Mouse (Mus musculus): ENCODE measurements around the gene Slc35c2.

DNA sequence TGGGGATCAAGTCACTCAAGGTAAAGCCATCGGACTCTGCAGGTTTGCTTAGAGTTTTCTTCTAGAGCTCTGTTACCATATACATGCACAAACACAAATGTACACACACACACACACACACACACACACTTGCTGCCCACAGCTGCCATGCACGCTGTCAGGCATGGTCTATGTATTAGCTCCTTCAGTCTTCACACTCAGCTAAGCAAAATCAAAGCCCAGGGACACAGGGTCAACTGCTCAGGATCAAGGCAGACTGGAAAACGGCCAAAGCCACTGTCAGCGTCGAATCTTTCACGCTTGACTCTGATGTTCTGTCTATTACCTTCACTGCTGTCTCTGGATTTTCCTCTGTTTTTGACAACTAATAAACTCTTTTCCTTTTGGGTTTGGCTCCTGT lies 13.2 kb upstream of the Slc35c2 start:
- no peak for TF ChIP-seq CTCF (IDR thresholded peaks at IDR 0.05; ENCODE audit: borderline replicate concordance, insufficient read depth, low read depth, low read length)
- no peak for TF ChIP-seq POLR2A (IDR thresholded peaks at IDR 0.05; ENCODE audit: borderline replicate concordance, insufficient read depth, low read length)

Measured in cerebellum, adult 2 months (tissue).